Mouse (Mus musculus) liver, adult 2 months (tissue): ENCODE results near the gene Mgat5b. TPM values are rescaled to one million over a fixed set of nuclear protein-coding genes. Genes with fewer than 3 reads are reported as not detected.

ENCODE experiments used
- DNase-seq: peaks from one replicate; pipeline ENCODE4 v3.0.0-alpha.2; 2011; ENCODE audit warnings: low read depth, low spot score; ENCODE audit errors: extremely low read depth
- H3K27ac ChIP-seq: fragments of 200-500 bp; replicated peaks from 2 replicates; pipeline ENCODE4 v1.5.1; 2012; ENCODE audit warnings: low read depth, mild to moderate bottlenecking, control low read depth, inconsistent platforms, low read length; ENCODE audit not compliant: insufficient read depth
- H3K27me3 ChIP-seq: fragments of 200-500 bp; 2 replicates; pipeline ENCODE4 v1.6.1; 2012; ENCODE audit warnings: mild to moderate bottlenecking, moderate library complexity, low read length, inconsistent platforms; ENCODE audit not compliant: control insufficient read depth, insufficient read depth
- H3K36me3 ChIP-seq: fragments of 200-500 bp; 2 replicates; pipeline ENCODE4 v1.6.1; 2012; ENCODE audit warnings: low read length, inconsistent platforms; ENCODE audit not compliant: control insufficient read depth, insufficient read depth
- H3K4me1 ChIP-seq: fragments of 200-500 bp; 2 replicates; pipeline ENCODE4 v1.6.1; 2011; ENCODE audit warnings: low read length; ENCODE audit not compliant: control insufficient read depth, insufficient read depth
- H3K4me3 ChIP-seq: fragments of 200-500 bp; 2 replicates; pipeline ENCODE4 v1.5.1; 2011; ENCODE audit warnings: low read depth, mild to moderate bottlenecking, control low read depth, low read length, moderate library complexity; ENCODE audit not compliant: insufficient read depth
- H3K79me2 ChIP-seq: fragments of 200-500 bp; 2 replicates; pipeline ENCODE4 v1.6.1; 2012; ENCODE audit warnings: inconsistent platforms, mild to moderate bottlenecking, low read length, moderate library complexity; ENCODE audit not compliant: control insufficient read depth, insufficient read depth
- H3K9ac ChIP-seq: fragments of 200-500 bp; 2 replicates; pipeline ENCODE4 v1.6.1; 2012; ENCODE audit warnings: low read depth, mild to moderate bottlenecking, control low read depth, inconsistent platforms, low read length
- CTCF ChIP-seq: fragments of 200-500 bp; IDR thresholded peaks from 2 replicates; pipeline ENCODE4 v1.5.1; 2011; ENCODE audit warnings: low read depth, low read length, control low read depth
- POLR2A ChIP-seq: fragments of 200-500 bp; IDR thresholded peaks from 2 replicates; pipeline ENCODE4 v1.6.1; 2011; ENCODE audit warnings: low read length, control low read depth; ENCODE audit not compliant: insufficient read depth; ENCODE audit errors: extremely low read depth
- WGBS: fragments of 180-500 bp; shearing (Covaris S2); methylation state at CpG from one replicate; pipeline ENCODE4 v1.1.7; 2018; 5-methylcytosine and 5-hydroxymethylcytosine counted together
- polyA plus RNA-seq: library from polyadenylated mRNA; depleted of rRNA; stranded (reverse); fragments of >200 nt; gene quantifications from 2 replicates; pipeline ENCODE4 v1.2.3, GENCODE M21; 2012
- total RNA-seq: library from RNA; depleted of rRNA; stranded (reverse); fragments of >200 nt; gene quantifications from 2 replicates; pipeline ENCODE4 v1.2.3, GENCODE M21; 2014

Mgat5b gene
- total and polyA plus RNA-seq, 2 experiments: not detected

- no peak for DNase-seq
- TF ChIP-seq CTCF: no peak
- no peak for TF ChIP-seq POLR2A
- WGBS: 63% methylated on average over 4 of the region's 4 CpGs
These were observed 25.7 kb downstream of the Mgat5b start for GRCm38 (mm10) chr11:116944346-116944745.

GRCm38 (mm10) chr11:116949832-116950231 is 31.2 kb downstream of the Mgat5b start:
- Histone ChIP-seq H3K79me2 (no peaks in the 10 kb centered on the region), H3K27me3 (no peaks in the 10 kb centered on the region), H3K9ac (no peak overlapping the region), H3K4me1 (no peaks in the 10 kb centered on the region), H3K4me3 (no peak overlapping the region), H3K27ac (no peak overlapping the region), H3K36me3 (no peaks in the 10 kb centered on the region)
- no peak for DNase-seq
- 63% methylated on average over 9 of the region's 9 CpGs for WGBS
- no peak for TF ChIP-seq CTCF
- TF ChIP-seq POLR2A: no peak

More at GRCm38 (mm10) chr11:116944346-116944745, 25.7 kb downstream of the Mgat5b start:
- no peaks in the 10 kb centered on the region for H3K79me2 ChIP-seq
- no peak overlapping the region for H3K27ac ChIP-seq
- H3K36me3 ChIP-seq: no peaks in the 10 kb centered on the region
- no peaks in the 10 kb centered on the region for H3K4me1 ChIP-seq
- H3K4me3 ChIP-seq: no peak overlapping the region
- no peak overlapping the region for H3K9ac ChIP-seq
- H3K27me3 ChIP-seq: no peaks in the 10 kb centered on the region

GRCm38 (mm10) chr11:116951429-116951828 is 32.8 kb downstream of the Mgat5b start:
- H3K9ac ChIP-seq: no peak overlapping the region
- no peaks in the 10 kb centered on the region for H3K36me3 ChIP-seq
- H3K79me2 ChIP-seq: no peaks in the 10 kb centered on the region
- H3K27ac ChIP-seq: no peak overlapping the region
- H3K27me3 ChIP-seq: no peaks in the 10 kb centered on the region; the same call in 1 of the 2 replicates
- 71% methylated on average over 1 of the region's 1 CpGs for WGBS
- TF ChIP-seq CTCF (no peak), POLR2A (no peak)
- H3K4me1 ChIP-seq: no peaks in the 10 kb centered on the region
- H3K4me3 ChIP-seq: no peak overlapping the region
- DNase-seq: no peak

- Histone ChIP-seq H3K4me3 (no peak overlapping the region), H3K4me1 (no peaks in the 10 kb centered on the region), H3K36me3 (no peaks in the 10 kb centered on the region), H3K9ac (no peak overlapping the region), H3K27ac (no peak overlapping the region), H3K27me3 (no peaks in the 10 kb centered on the region; the same call in 1 of the 2 replicates), H3K79me2 (no peaks in the 10 kb centered on the region)
- DNase-seq: no peak
- TF ChIP-seq CTCF (no peak), POLR2A (no peak)
- WGBS: 65% methylated on average over 23 of the region's 23 CpGs
These were observed 35.8 kb downstream of the Mgat5b start for GRCm38 (mm10) chr11:116954231-116955118.

- Histone ChIP-seq H3K9ac (no peak overlapping the region), H3K27me3 (no peaks in the 10 kb centered on the region; the same call in 1 of the 2 replicates), H3K4me3 (no peak overlapping the region), H3K79me2 (no peaks in the 10 kb centered on the region), H3K27ac (no peak overlapping the region), H3K36me3 (no peaks in the 10 kb centered on the region), H3K4me1 (no peaks in the 10 kb centered on the region)
- WGBS: 42% methylated on average over 5 of the region's 5 CpGs
- no peak for DNase-seq
- TF ChIP-seq POLR2A (no peak), CTCF (no peak)
These were observed 39.9 kb downstream of the Mgat5b start for GRCm38 (mm10) chr11:116958601-116959000.

- Histone ChIP-seq H3K4me3 (no peak overlapping the region), H3K79me2 (no peaks in the 10 kb centered on the region), H3K4me1 (no peaks in the 10 kb centered on the region), H3K27ac (no peak overlapping the region), H3K27me3 (no peaks in the 10 kb centered on the region), H3K36me3 (no peaks in the 10 kb centered on the region), H3K9ac (no peak overlapping the region)
- 72% methylated on average over 7 of the region's 7 CpGs for WGBS
- DNase-seq: no peak
- TF ChIP-seq POLR2A: no peak
- no peak for TF ChIP-seq CTCF
These were observed 46.4 kb downstream of the Mgat5b start for GRCm38 (mm10) chr11:116965061-116965460.
